8 mouse cellular contexts compared by ENCODE assay signal in genomic region chr2:132103265-132103664, GRCm38 (mm10). TPM values are rescaled to one million over a fixed set of nuclear protein-coding genes. Genes with fewer than 3 reads are reported as not detected.
A peak's percentile ranks its signal among the peaks of the same experiment; 100 is the strongest.
DNase-seq lines count a peak whose midpoint lies in the region; ATAC-seq and TF ChIP-seq lines count a peak whose summit lies in the region.

No protein-coding gene starts in this region.

- TF ChIP-seq EP300 in stomach, postnatal 0 days (optimal IDR thresholded peaks at IDR 0.05): no peak

- peak overlapping the region; percentile 24; the same call in 1 of the 2 replicates for H3K27ac ChIP-seq in embryonic facial prominence, embryonic 14.5 days (replicated peaks; ENCODE audit: low read depth, low read length)
- peak overlapping the region; percentile 5; the same call in 1 of the 2 replicates for H3K27ac ChIP-seq in limb, embryonic 12.5 days
- peak overlapping the region; percentile 40; the same call in 1 of the 2 replicates for H3K27ac ChIP-seq in stomach, postnatal 0 days (replicated peaks)
- no peak overlapping the region for H3K27ac ChIP-seq in midbrain, embryonic 15.5 days

- H3K4me1 ChIP-seq in embryonic facial prominence, embryonic 14.5 days (ENCODE audit: control insufficient read depth, insufficient read depth, low read length): peaks cover 22% of the 10 kb centered on the region
- peaks cover 31% of the 10 kb centered on the region for H3K4me1 ChIP-seq in limb, embryonic 12.5 days (replicated peaks)
- no peaks in the 10 kb centered on the region for H3K4me1 ChIP-seq in stomach, postnatal 0 days (replicated peaks; ENCODE audit: control insufficient read depth, insufficient read depth)
- H3K4me1 ChIP-seq in midbrain, embryonic 15.5 days: peaks cover 7% of the 10 kb centered on the region; the same call in 1 of the 2 replicates

- 11% methylated on average over 8 of the region's 8 CpGs for WGBS in embryonic facial prominence, embryonic 14.5 days
- WGBS in limb, embryonic 12.5 days: 8% methylated on average over 8 of the region's 8 CpGs
- 11% methylated on average over 8 of the region's 8 CpGs for WGBS in stomach, postnatal 0 days
- WGBS in midbrain, embryonic 15.5 days: 18% methylated on average over 8 of the region's 8 CpGs

- no peak overlapping the region for H3K9ac ChIP-seq in embryonic facial prominence, embryonic 14.5 days (ENCODE audit: low read depth, low read length)
- no peak overlapping the region for H3K9ac ChIP-seq in limb, embryonic 12.5 days (replicated peaks)
- H3K9ac ChIP-seq in stomach, postnatal 0 days (ENCODE audit: low read length): no peak overlapping the region
- H3K9ac ChIP-seq in midbrain, embryonic 15.5 days: no peak overlapping the region

- 0 out of 2 replicates have a peak overlapping the region, but pooled peaks have one; percentile 12 for H3K4me2 ChIP-seq in embryonic facial prominence, embryonic 14.5 days (ENCODE audit: low read depth, low read length)
- H3K4me2 ChIP-seq in limb, embryonic 12.5 days: 0 out of 2 replicates have a peak overlapping the region, but pooled peaks have one; percentile 26
- H3K4me2 ChIP-seq in stomach, postnatal 0 days (replicated peaks; ENCODE audit: low read depth): peak overlapping the region; percentile 17; the same call in 1 of the 2 replicates
- H3K4me2 ChIP-seq in midbrain, embryonic 15.5 days: no peak overlapping the region

- no peaks in the 10 kb centered on the region for H3K9me3 ChIP-seq in embryonic facial prominence, embryonic 14.5 days (ENCODE audit: control insufficient read depth, low read length)
- H3K9me3 ChIP-seq in limb, embryonic 12.5 days: no peaks in the 10 kb centered on the region
- H3K9me3 ChIP-seq in stomach, postnatal 0 days (ENCODE audit: control insufficient read depth, low read length): no peaks in the 10 kb centered on the region
- H3K9me3 ChIP-seq in midbrain, embryonic 15.5 days: no peaks in the 10 kb centered on the region

- no peaks in the 10 kb centered on the region for H3K27me3 ChIP-seq in embryonic facial prominence, embryonic 14.5 days (replicated peaks; ENCODE audit: control insufficient read depth, insufficient read depth, low read length)
- no peaks in the 10 kb centered on the region for H3K27me3 ChIP-seq in limb, embryonic 12.5 days
- no peaks in the 10 kb centered on the region for H3K27me3 ChIP-seq in stomach, postnatal 0 days (ENCODE audit: control insufficient read depth, insufficient read depth, low read length)
- no peaks in the 10 kb centered on the region for H3K27me3 ChIP-seq in midbrain, embryonic 15.5 days (replicated peaks)

- peak; percentile 79 for ATAC-seq in embryonic facial prominence, embryonic 14.5 days (ENCODE audit: low read depth)
- no peak for ATAC-seq in limb, embryonic 12.5 days (ENCODE audit: insufficient number of reproducible peaks, insufficient read depth, low FRiP score, low TSS enrichment, low read depth)
- ATAC-seq in stomach, postnatal 0 days (ENCODE audit: low FRiP score, low TSS enrichment): peak; percentile 73
- no peak for ATAC-seq in midbrain, embryonic 15.5 days (replicated peaks)

- H3K4me3 ChIP-seq in embryonic facial prominence, embryonic 14.5 days (ENCODE audit: low read depth, low read length): no peak overlapping the region
- no peak overlapping the region for H3K4me3 ChIP-seq in limb, embryonic 12.5 days (replicated peaks)
- H3K4me3 ChIP-seq in stomach, postnatal 0 days (ENCODE audit: low read depth, low read length): no peak overlapping the region
- no peak overlapping the region for H3K4me3 ChIP-seq in midbrain, embryonic 15.5 days

- peaks cover 24% of the 10 kb centered on the region; the same call in 1 of the 2 replicates for H3K36me3 ChIP-seq in embryonic facial prominence, embryonic 14.5 days (ENCODE audit: control insufficient read depth, insufficient read depth, low read length)
- H3K36me3 ChIP-seq in limb, embryonic 12.5 days: peaks cover 17% of the 10 kb centered on the region
- H3K36me3 ChIP-seq in stomach, postnatal 0 days (ENCODE audit: control insufficient read depth, insufficient read depth, low read length): no peaks in the 10 kb centered on the region
- 0 out of 2 replicates have a peak, but pooled peaks cover 5% of the 10 kb centered on the region for H3K36me3 ChIP-seq in midbrain, embryonic 15.5 days (replicated peaks)

- TF ChIP-seq CTCF in stomach, postnatal 0 days (IDR thresholded peaks at IDR 0.05; ENCODE audit: low read depth): no peak

- peak; percentile 10 for DNase-seq in retina, postnatal 1 day
- DNase-seq in retina, embryonic 14.5 days (ENCODE audit: low spot score): no peak
- DNase-seq in embryonic facial prominence, embryonic 14.5 days (ENCODE audit: low spot score): peak; percentile 55
- DNase-seq in stomach, postnatal 0 days (ENCODE audit: low spot score): no peak
- no peak for DNase-seq in c-Kit-positive CD71-positive TER-119-positive erythroid progenitor cells, embryonic 14.5 days (ENCODE audit: low spot score)
- DNase-seq in layer of hippocampus, adult 8-10 months (ENCODE audit: low spot score in 2 of 2): no peak

RNA-seq across cellular contexts. Expression of gene Slc23a2, which starts 41.6 kb away (rescaled TPM):
- polyA plus RNA-seq in embryonic facial prominence, embryonic 14.5 days (2014; fragmentation: Nextera tagmentation; extraction: Ambion mirVana): 18.3 and 18.5 TPM in 2 replicates
- polyA plus RNA-seq in limb, embryonic 12.5 days (2016; fragmentation: Nextera tagmentation; extraction: Ambion mirVana): 12.5 and 12.8 TPM in 2 replicates
- polyA plus RNA-seq in stomach, postnatal 0 days (2015; fragmentation: Nextera tagmentation; extraction: Ambion mirVana): 5.4 and 5.6 TPM in 2 replicates
- polyA plus RNA-seq in midbrain, embryonic 15.5 days (2015; fragmentation: Nextera tagmentation; extraction: Ambion mirVana): 36.3 TPM in 2 replicates
- 100 to 1,000 TPM; 107 to 125 (median 113) TPM for total RNA-seq in layer of hippocampus, adult 8-10 months (2022)

Comparison
In these comparisons a context has a peak if more than half of its experiments do, and no peak if none do; other contexts are left out.
1. DNase-seq: peak in retina, postnatal 1 day (single experiment) and embryonic facial prominence, embryonic 14.5 days (single experiment); none in retina, embryonic 14.5 days (single experiment), stomach, postnatal 0 days (single experiment), c-Kit-positive CD71-positive TER-119-positive erythroid progenitor cells, embryonic 14.5 days (single experiment) and layer of hippocampus, adult 8-10 months (0 of 2).
2. ATAC-seq: peak in embryonic facial prominence, embryonic 14.5 days (single experiment) and stomach, postnatal 0 days (single experiment); none in limb, embryonic 12.5 days (single experiment) and midbrain, embryonic 15.5 days (single experiment).